Mouse (Mus musculus) thymus, adult 2 months (tissue): ENCODE data around the gene Cdca3.

ENCODE experiments used
- CTCF ChIP-seq: fragments of 200-500 bp; IDR thresholded peaks from 2 replicates; pipeline ENCODE4 v1.5.1; 2012; ENCODE audit warnings: mild to moderate bottlenecking, control low read depth, low read length, moderate library complexity, borderline replicate concordance; ENCODE audit not compliant: control insufficient read depth, poor library complexity, insufficient read depth; ENCODE audit errors: extremely low read depth
- POLR2A ChIP-seq: fragments of 200-500 bp; IDR thresholded peaks from 2 replicates; pipeline ENCODE4 v1.6.1; 2012; ENCODE audit warnings: mild to moderate bottlenecking, low read length, control low read depth, moderate library complexity; ENCODE audit not compliant: control insufficient read depth, poor library complexity, insufficient read depth; ENCODE audit errors: extremely low read depth

DNA sequence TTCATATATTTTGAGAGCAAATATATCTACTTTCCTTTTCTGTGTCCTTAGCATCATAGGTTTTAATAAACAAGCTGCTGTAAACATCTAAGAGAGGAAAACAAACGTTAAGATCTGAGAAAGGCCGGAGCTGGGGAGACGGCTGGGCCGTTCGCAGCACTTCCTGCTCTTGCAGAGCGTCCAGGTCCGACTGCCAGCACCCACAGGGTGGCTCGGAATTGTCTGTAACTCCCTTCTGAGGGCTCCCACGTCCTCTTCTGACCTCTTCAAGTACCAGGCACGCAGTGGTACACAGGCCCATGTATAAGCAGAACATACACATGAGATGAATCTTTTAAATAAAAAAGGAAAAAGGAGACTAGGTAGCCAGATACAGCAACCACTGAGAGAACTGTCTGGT, 41.6 kb upstream of the Cdca3 start:
- no peak for TF ChIP-seq CTCF
- no peak for TF ChIP-seq POLR2A
